Mouse (Mus musculus) thymus, adult 2 months (tissue): ENCODE data around the gene Stambp. TPM values are rescaled to one million over a fixed set of nuclear protein-coding genes. Genes with fewer than 3 reads are reported as not detected.
"Not testable (repeated sequence)": the region's sequence is repeated elsewhere in the genome, so short reads cannot be mapped to it uniquely, and the experiment has no call there.

Experiments
- DNase-seq: peaks from one replicate; pipeline ENCODE4 v3.0.0; 2021
- H3K27ac ChIP-seq: fragments of 200-500 bp; 2 replicates; pipeline ENCODE4 v1.5.1; 2012; ENCODE audit warnings: low read length, control low read depth; ENCODE audit not compliant: control insufficient read depth, insufficient read depth
- H3K27me3 ChIP-seq: fragments of 200-500 bp; 2 replicates; pipeline ENCODE4 v1.6.1; 2012; ENCODE audit warnings: mild to moderate bottlenecking, low read length, moderate library complexity, mixed read lengths; ENCODE audit not compliant: control insufficient read depth, insufficient read depth
- H3K36me3 ChIP-seq: fragments of 200-500 bp; 2 replicates; pipeline ENCODE4 v1.6.1; 2012; ENCODE audit warnings: mild to moderate bottlenecking, low read length, moderate library complexity; ENCODE audit not compliant: control insufficient read depth, insufficient read depth
- H3K4me1 ChIP-seq: fragments of 200-500 bp; replicated peaks from 2 replicates; pipeline ENCODE4 v1.6.1; 2012; ENCODE audit warnings: low read length; ENCODE audit not compliant: control insufficient read depth, insufficient read depth
- H3K4me3 ChIP-seq: fragments of 200-500 bp; 2 replicates; pipeline ENCODE4 v1.5.1; 2012; ENCODE audit warnings: mild to moderate bottlenecking, low read length, control low read depth, moderate library complexity; ENCODE audit not compliant: control insufficient read depth, insufficient read depth
- CTCF ChIP-seq: fragments of 200-500 bp; IDR thresholded peaks from 2 replicates; pipeline ENCODE4 v1.5.1; 2012; ENCODE audit warnings: mild to moderate bottlenecking, control low read depth, low read length, moderate library complexity, borderline replicate concordance; ENCODE audit not compliant: control insufficient read depth, poor library complexity, insufficient read depth; ENCODE audit errors: extremely low read depth
- POLR2A ChIP-seq: fragments of 200-500 bp; IDR thresholded peaks from 2 replicates; pipeline ENCODE4 v1.6.1; 2012; ENCODE audit warnings: mild to moderate bottlenecking, low read length, control low read depth, moderate library complexity; ENCODE audit not compliant: control insufficient read depth, poor library complexity, insufficient read depth; ENCODE audit errors: extremely low read depth
- WGBS: fragments of 180-500 bp; shearing (Covaris S2); methylation state at CpG from one replicate; pipeline ENCODE4 v1.1.7; 2018; 5-methylcytosine and 5-hydroxymethylcytosine counted together
- polyA plus RNA-seq: library from polyadenylated mRNA; depleted of rRNA; stranded (reverse); fragments of >200 nt; gene quantifications from 2 replicates; pipeline ENCODE4 v1.2.3, GENCODE M21; 2012

The Stambp gene
- polyA plus RNA-seq, 1 experiment, result 19.2 TPM

- H3K27me3 ChIP-seq, result no peaks in the 10 kb centered on the region
- peaks cover 5% of the 10 kb centered on the region; the same call in 1 of the 2 replicates for H3K4me1 ChIP-seq
- TF ChIP-seq POLR2A, result no peak
- TF ChIP-seq CTCF, result no peak
- H3K4me3 ChIP-seq, result peak overlapping the region; percentile 36
- no peaks in the 10 kb centered on the region for H3K36me3 ChIP-seq
- DNase-seq, result peak; percentile 5
- H3K27ac ChIP-seq, result no peak overlapping the region
- WGBS, result 56% methylated on average over 24 of the region's 24 CpGs
Observed at GRCm38 (mm10) chr6:83599060-83599550, 26.6 kb upstream of the Stambp start.

DNA sequence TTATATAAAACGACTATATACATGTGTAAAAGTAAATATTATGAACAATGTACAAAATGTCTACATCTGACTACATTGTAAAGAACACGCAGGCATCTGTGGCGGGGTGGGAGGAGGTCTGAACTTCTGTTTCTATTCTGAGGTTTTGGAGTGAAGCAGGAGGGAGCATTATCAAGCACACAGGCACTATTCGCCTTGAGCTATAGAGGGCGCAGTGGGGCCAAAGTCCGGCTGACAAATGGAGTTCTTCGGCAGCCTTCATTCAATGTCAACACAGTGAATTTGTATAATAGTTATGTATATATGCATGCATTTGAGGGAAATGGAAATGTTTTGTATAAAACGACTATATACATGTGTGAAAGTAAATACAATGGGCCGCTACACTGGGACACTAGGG, 26.1 kb upstream of the Stambp start:
- DNase-seq, result peak; percentile 71
- Histone ChIP-seq H3K27me3 (no peaks in the 10 kb centered on the region), H3K27ac (no peak overlapping the region), H3K4me1 (peaks cover 5% of the 10 kb centered on the region; the same call in 1 of the 2 replicates), H3K36me3 (no peaks in the 10 kb centered on the region), H3K4me3 (no peak overlapping the region)
- no peak for TF ChIP-seq POLR2A
- TF ChIP-seq CTCF, result no peak
- 11% methylated on average over 9 of the region's 9 CpGs for WGBS

DNA sequence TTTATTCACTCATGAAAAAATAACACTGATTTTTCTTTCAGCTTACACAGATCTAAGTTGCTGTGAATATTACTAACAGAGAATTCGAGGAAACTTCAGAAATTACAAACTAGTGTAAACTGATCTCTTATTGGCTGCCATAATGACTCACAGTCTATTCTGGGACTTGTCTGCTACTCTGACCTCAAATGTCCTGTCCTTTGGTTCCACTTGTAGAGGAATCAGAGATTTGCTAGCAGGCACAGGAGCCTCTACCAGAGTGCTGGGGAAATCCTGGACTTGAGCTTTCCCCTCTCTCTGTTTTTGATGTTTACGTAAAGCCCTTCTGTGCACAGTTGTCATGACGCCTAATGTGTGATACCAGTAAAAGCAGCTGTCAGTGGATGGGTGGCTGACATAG, 25.5 kb upstream of the Stambp start:
- Histone ChIP-seq H3K36me3 (no peaks in the 10 kb centered on the region), H3K4me1 (peaks cover 5% of the 10 kb centered on the region; the same call in 1 of the 2 replicates), H3K4me3 (no peak overlapping the region), H3K27ac (no peak overlapping the region), H3K27me3 (no peaks in the 10 kb centered on the region)
- DNase-seq, result no peak
- TF ChIP-seq CTCF, result no peak
- TF ChIP-seq POLR2A, result no peak
- 74% methylated on average over 3 of the region's 3 CpGs for WGBS

GRCm38 (mm10) chr6:83595035-83595434, 22.5 kb upstream of the Stambp start:
- TF ChIP-seq CTCF (no peak), POLR2A (no peak)

DNA sequence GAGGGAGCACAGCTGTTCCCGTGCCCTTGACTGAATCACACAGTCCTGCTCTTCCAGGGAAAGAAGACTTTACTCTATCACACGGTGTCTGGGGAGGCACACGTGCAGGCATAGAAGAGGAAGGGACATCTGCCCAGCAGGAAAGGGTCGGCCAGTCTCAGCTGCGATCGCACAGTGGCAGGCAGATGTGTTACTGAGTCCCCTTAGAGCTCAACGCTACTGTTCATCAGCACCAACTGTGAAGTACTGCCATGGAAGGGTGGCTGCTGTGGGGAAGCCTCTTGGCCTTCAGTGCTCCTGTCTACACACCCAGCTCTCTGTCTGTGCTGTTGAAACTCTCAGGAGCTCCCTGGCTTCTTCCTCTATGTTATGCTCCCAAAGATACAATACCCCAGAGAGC, 21.4 kb upstream of the Stambp start:
- no peak overlapping the region for H3K27ac ChIP-seq
- 81% methylated on average over 7 of the region's 7 CpGs for whole genome bisulfite sequencing
- H3K36me3 ChIP-seq, result no peaks in the 10 kb centered on the region
- TF ChIP-seq POLR2A, result no peak
- H3K27me3 ChIP-seq, result no peaks in the 10 kb centered on the region
- DNase-seq, result no peak
- no peak overlapping the region for H3K4me3 ChIP-seq
- peaks cover under 1% of the 10 kb centered on the region; the same call in 1 of the 2 replicates for H3K4me1 ChIP-seq

More at GRCm38 (mm10) chr6:83595035-83595434, 22.5 kb upstream of the Stambp start:
- Histone ChIP-seq H3K27ac (no peak overlapping the region), H3K36me3 (no peaks in the 10 kb centered on the region), H3K4me1 (peaks cover 5% of the 10 kb centered on the region; the same call in 1 of the 2 replicates), H3K4me3 (no peak overlapping the region), H3K27me3 (no peaks in the 10 kb centered on the region)
- no peak for DNase-seq
- WGBS, result 92% methylated on average over 2 of the region's 2 CpGs

GRCm38 (mm10) chr6:83592051-83592450, 19.5 kb upstream of the Stambp start:
- WGBS, result 90% methylated on average over 8 of the region's 8 CpGs
- Histone ChIP-seq H3K4me3 (no peak overlapping the region), H3K27ac (no peak overlapping the region), H3K27me3 (no peaks in the 10 kb centered on the region), H3K4me1 (no peaks in the 10 kb centered on the region), H3K36me3 (no peaks in the 10 kb centered on the region)
- DNase-seq, result no peak
- TF ChIP-seq CTCF, result no peak
- TF ChIP-seq POLR2A, result no peak

DNA sequence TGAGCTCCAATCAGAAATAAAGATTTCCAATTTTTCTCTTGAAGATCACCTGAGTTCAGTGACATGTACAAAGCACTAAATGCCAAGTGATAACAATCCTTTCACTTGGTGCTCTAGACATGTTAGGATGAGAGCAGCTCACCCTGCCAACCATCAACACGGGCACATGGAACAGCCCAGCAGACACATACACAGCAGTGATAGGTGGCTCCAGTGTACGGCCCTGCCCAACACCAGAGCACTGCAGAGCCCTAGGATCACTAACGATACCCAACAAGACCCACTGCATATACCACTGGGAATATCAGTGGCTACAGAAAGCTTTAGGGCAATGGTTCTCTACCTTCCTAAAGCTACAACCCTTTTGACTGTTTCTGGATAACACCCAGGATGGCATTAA, 17.8 kb upstream of the Stambp start:
- TF ChIP-seq POLR2A, result no peak
- TF ChIP-seq CTCF, result no peak
- WGBS, result 95% methylated on average over 3 of the region's 3 CpGs
- H3K27me3 ChIP-seq, result no peaks in the 10 kb centered on the region
- no peaks in the 10 kb centered on the region for H3K36me3 ChIP-seq
- no peak for DNase-seq
- H3K4me3 ChIP-seq, result no peak overlapping the region
- no peaks in the 10 kb centered on the region for H3K4me1 ChIP-seq
- no peak overlapping the region for H3K27ac ChIP-seq

GRCm38 (mm10) chr6:83587191-83587590, 14.7 kb upstream of the Stambp start:
- WGBS, result 97% methylated on average over 8 of the region's 8 CpGs
- not testable (repeated sequence) for H3K27ac ChIP-seq, H3K36me3 ChIP-seq, DNase-seq, H3K27me3 ChIP-seq, H3K4me1 ChIP-seq, H3K4me3 ChIP-seq

DNA sequence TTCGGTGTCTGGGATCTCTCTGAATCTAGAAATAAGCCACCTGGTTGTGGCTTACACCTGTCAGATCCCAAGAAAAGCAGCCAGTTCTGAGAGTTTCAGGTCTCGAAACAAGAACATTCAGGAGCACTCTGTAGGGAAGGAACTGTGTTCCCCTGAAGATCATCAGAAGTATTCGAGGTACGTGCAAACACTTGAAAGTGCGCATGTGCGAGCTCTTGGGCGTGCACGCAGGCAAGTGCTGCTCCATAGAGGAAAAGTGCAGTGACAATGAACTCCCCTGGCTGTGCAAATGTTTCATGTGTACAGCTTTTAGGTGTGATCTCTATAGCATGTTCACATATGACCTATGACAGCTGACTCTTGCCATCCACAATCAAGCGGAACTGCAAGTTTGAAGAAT, 12.8 kb upstream of the Stambp start:
- not testable (repeated sequence) for H3K4me3 ChIP-seq, H3K36me3 ChIP-seq, H3K27me3 ChIP-seq, DNase-seq, H3K27ac ChIP-seq, H3K4me1 ChIP-seq
- 79% methylated on average over 9 of the region's 9 CpGs for WGBS
